Mouse (Mus musculus) right cerebral cortex, postnatal 4 days (tissue): ENCODE results near the gene Gm5426.
"Not testable (repeated sequence)": the region's sequence is repeated elsewhere in the genome, so short reads cannot be mapped to it uniquely, and the experiment has no call there.

Experiments used
- DNase-seq: peaks from one replicate; pipeline ENCODE4 v3.0.0-alpha.2; 2022

Gene Gm5426

GRCm38 (mm10) chr10:96139274-96139673 is 2.9 kb downstream of the Gm5426 start:
- not testable (repeated sequence) for DNase-seq

DNA sequence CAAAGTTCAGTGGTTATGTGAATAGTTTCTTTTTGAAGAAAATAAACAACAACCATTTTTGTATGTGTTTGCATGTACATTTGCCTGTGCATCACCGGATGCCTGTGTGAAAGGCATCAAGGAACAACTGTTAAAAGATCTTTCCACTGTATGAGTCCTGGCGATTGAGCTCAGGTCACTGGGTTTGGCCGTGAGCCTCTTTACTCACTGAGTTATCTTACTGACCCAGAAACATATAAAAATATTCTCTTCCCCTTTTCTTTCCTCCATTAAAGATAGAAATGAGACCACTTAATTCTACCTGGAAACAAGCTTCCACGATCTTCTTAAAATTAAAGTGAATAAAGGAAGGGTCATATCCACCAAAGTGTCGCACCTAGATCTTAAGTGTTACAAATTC is 10.2 kb downstream of the Gm5426 start:
- no peak for DNase-seq

- peak; percentile 46 for DNase-seq
Observed at GRCm38 (mm10) chr10:96148250-96148699, 11.9 kb downstream of the Gm5426 start.

DNA sequence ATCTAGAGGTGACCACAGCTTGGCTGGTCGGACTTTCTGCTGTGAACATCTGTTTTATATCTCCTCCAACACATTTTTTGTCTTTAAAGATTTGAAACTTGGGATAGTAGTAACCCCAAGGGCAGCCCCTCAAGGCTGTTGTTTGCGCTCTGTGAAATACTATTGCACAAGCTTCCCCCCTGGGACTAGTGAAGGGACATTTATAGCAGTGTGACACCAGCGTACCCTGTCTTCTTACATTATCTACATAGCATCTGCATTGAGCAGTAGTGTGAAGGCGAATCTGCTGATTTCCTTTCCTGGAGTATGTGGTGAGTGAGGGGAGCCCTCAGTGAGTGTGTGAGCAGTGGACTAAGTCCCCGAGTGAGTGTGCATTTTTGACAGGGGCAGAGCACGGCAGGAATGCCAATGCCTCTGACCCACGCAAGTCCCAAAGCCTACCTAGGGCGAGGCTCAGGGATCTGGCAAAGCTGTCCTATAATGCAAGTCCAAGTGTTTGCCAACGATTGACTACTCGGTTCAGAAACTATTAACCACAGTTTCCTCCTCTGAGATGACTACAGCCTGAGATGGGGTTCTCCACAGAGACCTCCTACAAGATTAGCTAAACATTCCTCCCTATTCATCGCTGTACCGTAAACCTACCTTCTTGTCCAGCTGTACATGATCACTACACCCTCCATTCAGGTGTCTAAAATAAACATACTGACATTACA is 14.2 kb downstream of the Gm5426 start:
- no peak for DNase-seq

DNA sequence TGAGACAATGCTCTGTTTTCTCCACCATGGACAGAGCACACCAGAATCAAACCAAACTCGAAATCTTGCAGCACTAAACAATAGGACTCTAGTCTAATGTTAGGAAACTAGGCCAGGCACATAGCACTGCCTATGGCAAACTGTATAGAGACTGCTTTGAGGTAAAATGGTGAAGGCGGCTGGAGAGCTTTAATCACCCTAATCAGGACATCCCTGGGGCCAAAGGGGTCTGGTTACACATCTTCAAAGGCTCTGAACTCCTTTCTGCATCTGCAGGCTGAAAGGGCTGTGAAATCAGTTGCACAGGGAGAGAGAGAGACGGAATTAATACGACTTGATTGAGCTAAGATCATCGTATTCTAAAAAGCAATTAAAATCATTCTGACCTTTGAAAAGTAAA is 16.9 kb downstream of the Gm5426 start:
- no peak for DNase-seq

DNA sequence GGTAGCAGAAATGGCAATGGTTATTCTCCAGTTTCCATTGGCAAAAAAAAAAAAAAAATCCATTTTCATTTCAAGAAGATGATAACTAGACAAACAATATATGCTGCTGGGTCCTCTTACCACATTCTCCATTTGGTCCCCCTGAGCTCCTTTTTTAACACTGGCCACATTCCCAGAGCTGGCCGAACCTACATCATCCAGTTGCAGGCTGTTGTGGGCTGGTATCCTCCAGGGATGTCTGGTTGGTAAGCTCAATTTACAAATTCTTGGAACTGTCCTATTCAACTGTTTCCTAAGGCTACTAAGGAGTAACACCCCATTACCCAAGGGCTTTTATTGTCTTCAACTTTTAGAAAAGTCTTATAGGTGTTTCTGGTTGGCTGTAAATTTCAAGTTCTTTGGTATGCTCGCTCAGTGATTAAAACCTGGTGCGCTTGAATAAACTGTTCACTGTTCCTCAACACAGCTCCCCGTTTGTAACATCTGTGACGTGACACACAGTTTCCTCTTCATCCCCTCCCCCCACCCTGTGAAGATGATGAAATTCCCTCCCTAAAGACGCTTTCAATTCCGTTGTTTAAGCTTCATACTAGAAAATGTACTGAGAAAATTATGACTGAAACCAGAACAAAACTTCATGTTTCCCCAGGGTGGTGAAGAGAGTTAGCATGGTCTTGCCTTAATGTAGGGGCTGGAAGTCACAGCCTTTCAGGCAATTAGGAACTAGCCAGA is 26.7 kb downstream of the Gm5426 start:
- no peak for DNase-seq

DNA sequence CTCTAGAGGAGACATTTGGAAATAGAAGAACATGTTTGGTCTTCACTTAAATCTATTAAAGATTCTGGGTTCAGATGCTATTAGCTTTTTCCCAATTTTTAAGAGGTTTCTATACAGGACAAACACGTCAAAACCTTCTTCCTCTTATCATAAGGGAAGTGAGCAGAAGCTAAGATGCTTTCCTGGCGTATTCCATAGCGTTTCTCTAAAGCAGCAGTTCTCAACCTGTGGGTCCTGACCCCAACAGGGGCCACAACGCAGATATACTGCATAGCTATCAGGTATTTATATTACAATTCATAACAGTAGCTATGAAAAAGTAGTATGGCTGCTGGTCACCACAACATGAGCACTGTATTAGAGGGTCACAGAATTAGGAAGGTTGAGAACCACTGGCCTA is 27.4 kb downstream of the Gm5426 start:
- DNase-seq: no peak

GRCm38 (mm10) chr10:96165260-96165659 is 28.9 kb downstream of the Gm5426 start:
- DNase-seq: no peak

- DNase-seq: no peak
Observed at GRCm38 (mm10) chr10:96168998-96169397, 32.6 kb downstream of the Gm5426 start.

DNA sequence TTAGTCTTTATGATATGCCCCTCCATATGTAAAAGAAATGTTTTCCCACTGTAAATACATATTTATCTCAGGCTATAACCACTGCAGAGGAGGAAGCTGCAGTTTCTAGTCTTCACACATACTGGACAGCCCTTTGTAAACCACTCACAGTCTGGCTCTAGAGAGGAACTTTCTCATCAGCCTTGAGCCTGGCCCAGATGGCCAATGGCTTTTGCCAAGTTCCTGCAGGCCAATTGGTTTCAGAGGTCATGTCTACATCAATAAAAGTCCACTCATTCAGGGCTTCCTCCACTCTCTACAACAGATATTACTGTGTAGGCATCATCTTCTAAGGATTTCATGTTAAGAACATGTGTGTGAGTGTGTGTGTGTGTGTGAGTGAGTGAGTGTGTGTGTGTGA is 35.1 kb downstream of the Gm5426 start:
- DNase-seq: no peak

GRCm38 (mm10) chr10:96172964-96173363 is 36.6 kb downstream of the Gm5426 start:
- DNase-seq: no peak

DNA sequence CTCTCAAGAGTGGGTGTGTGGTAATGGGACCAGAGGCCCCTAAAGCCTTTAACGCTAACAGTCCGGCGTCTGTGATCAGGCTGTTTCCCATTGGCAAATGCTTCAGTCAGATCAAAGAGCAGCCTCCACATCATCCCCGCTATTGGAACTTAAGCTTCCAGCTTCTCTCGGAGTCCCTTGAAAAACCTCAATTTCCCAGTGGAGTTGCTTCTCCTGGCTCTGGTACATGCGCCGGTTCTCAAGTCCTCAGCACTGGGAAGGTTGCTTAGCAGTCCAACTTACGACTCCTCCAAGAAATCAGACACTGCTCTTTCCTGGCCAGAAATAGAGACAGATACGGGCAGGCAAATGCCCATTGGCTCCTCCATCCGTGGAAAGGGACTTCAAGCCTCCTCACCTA is 37.4 kb downstream of the Gm5426 start:
- no peak for DNase-seq

GRCm38 (mm10) chr10:96176916-96177315 is 40.5 kb downstream of the Gm5426 start:
- no peak for DNase-seq

- DNase-seq: no peak
Observed at GRCm38 (mm10) chr10:96180554-96181397, 44.4 kb downstream of the Gm5426 start.

DNA sequence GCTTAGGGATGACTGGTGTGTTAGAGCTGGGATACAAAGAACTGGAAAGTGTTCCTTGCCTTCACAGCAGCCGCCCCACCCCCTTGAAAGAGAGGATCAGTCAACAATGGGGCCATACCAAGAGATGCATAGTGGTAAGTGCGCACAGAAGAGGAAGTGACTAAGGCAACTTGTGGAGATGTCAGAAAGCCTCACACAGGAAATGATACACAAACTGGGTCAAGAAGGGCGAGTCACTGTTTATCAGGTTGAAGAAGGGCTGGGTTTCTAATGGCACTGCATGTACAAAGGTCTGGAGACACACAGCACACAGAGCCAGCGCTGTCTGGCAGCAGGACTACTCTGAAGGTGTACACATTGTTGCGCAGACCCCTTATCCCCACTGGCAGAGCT is 45.0 kb downstream of the Gm5426 start:
- no peak for DNase-seq

- no peak for DNase-seq
Observed at GRCm38 (mm10) chr10:96181883-96182628, 45.7 kb downstream of the Gm5426 start.

- no peak for DNase-seq
Observed at GRCm38 (mm10) chr10:96185026-96185425, 48.6 kb downstream of the Gm5426 start.

GRCm38 (mm10) chr10:96185601-96186000 is 49.2 kb downstream of the Gm5426 start:
- no peak for DNase-seq
